Mouse (Mus musculus): ENCODE measurements at regions not wholly inside any gene's neighbourhood (a gene's known extent, or its start where the extent isn't known, plus 50 kb on each side); places are given as distances from the start of the nearest gene placed in this dataset.

DNA sequence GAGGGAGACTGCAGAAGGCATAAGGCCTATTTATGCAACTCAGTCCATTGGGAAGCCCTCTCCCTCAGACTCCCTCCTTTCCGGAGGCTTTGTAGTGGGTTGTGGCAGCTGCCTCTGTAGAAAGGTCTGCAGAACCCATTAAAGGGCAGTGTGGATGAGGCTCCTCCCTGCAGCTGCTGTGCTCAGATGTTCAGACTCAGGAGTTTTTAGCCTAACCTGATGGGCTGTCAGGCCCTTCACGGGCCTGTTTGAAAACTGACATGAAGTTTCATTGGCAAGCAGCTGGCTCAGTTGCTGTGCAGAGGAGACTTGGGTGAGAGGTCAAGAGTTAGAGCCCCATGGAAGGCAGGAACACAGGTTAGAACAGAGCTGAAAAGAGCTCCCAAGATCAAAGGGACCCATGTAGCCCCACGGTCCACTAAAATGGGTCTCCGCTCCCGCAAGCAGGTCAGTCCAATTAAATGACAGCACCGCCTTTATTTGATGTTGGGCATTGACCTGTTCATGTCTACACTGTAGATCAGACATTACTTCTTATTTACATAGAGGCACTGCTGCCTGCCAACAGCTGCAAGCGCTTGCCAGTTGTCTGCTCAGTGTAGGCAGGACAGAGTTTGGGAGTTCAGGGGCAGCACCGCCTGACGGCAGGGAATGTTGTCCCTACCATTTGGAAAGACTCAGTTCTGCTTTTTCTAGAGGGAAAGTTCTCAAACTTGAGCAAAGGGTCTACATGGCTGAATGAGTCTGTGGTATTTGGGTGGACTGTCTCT is 53.8 kb upstream of the Usp46 start:
- no peak for DNase-seq (ENCODE audit: low read depth, low spot score)

GRCm38 (mm10) chr5:74126015-74126896 is 58.0 kb upstream of the Usp46 start:
- peak; percentile 68 for DNase-seq (ENCODE audit: low read depth, low spot score)

- DNase-seq (ENCODE audit: low read depth, low spot score) = no peak
Observed at GRCm38 (mm10) chr5:74127518-74127917, 59.3 kb upstream of the Usp46 start.

DNA sequence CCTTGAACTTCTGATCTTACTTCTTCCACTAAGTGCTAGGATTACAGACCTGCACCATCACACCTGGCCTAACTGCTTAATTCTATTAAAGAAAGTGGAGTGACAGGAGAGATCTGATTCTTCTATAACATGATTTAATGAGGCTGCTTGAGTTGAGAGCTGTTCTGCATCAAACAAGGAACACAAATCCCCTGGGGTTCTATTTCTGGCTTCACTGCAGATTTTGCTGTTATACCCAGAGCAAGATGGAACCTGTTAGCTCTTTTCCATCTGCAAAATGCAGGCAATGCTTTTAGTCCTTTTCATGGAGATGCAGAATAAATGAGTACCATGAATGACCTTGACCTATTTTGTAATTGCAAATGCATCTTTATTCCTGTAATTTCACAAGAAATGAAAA is 61.4 kb upstream of the Usp46 start:
- DNase-seq (ENCODE audit: low read depth, low spot score) = no peak

DNA sequence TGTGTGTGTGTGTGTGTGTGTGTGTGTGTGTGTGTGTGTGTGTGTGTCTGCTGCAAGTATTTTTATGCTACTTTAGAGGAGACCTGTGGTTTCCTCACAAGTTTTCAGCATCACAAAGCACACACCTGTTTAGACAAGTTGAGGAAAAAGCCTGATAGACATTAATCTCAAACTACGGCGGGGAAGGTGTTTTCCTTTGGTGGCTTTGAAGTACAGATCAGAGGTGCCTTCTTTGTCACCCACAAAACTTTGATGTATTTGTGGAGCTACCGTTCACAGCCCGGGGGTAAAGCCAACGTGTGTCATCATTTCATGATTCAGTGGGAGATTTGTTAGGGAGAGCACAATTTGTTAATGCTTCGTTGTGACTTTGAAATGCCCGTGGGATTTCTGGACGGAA is 62.4 kb upstream of the Rasl11b start:
- no peak for DNase-seq (ENCODE audit: low read depth, low spot score)

- DNase-seq (ENCODE audit: low read depth, low spot score) = no peak
Observed at GRCm38 (mm10) chr5:74136377-74136776, 58.7 kb upstream of the Rasl11b start.

DNA sequence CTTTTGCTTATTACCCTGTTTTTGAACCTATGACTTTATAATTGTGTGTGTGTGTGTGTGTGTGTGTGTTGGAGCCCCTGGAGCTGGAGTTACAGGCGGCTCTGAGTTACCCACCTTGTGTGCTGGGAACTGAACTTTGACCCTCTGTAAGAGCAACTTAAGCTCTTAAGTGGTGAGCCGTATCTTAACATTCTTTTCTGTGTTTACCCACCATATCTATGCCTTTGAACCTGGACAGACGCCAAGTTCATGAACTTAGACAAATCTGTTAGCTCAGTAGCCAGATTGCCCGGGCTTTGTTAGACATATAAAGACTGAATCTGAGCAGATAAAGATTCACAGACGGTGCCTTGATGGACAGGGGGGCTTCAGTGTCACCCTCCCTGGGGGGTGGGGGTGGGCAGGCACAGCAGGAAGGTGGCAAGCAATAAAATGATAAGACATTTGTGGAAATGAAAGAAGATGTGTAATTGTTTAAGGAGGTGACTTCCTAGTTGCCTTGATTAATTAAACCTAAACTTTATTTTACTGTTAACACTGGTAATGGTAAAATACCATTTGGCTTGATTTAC is 58.1 kb upstream of the Rasl11b start:
- no peak for DNase-seq (ENCODE audit: low read depth, low spot score)

- no peak for DNase-seq (ENCODE audit: low read depth, low spot score)
Observed at GRCm38 (mm10) chr5:74143994-74144393, 51.1 kb upstream of the Rasl11b start.

GRCm38 (mm10) chr5:74144765-74145164 is 50.3 kb upstream of the Rasl11b start:
- no peak for DNase-seq (ENCODE audit: low read depth, low spot score)

Data from c-Kit-negative CD71-positive TER-119-positive erythroid progenitor cells, embryonic 14.5 days (primary cell).